Mouse (Mus musculus): ENCODE data around the gene Spata45. TPM values are rescaled to one million over a fixed set of nuclear protein-coding genes. Genes with fewer than 3 reads are reported as not detected.

The Spata45 gene
- polyA plus RNA-seq, 1 experiment from 2014 or later: not detected

GRCm38 (mm10) chr1:191042688-191043087 is 6.2 kb downstream of the Spata45 start:
- no peaks in the 10 kb centered on the region for H3K9me3 ChIP-seq (replicated peaks)
- H3K36me3 ChIP-seq: no peaks in the 10 kb centered on the region
- no peak overlapping the region for H3K4me3 ChIP-seq (replicated peaks)
- no peak for ATAC-seq (ENCODE audit: insufficient number of reproducible peaks, low FRiP score, low TSS enrichment, low read depth)
- WGBS: 74% methylated on average over 3 of the region's 3 CpGs
- H3K27me3 ChIP-seq: no peaks in the 10 kb centered on the region
- no peak overlapping the region for H3K9ac ChIP-seq
- H3K4me2 ChIP-seq (replicated peaks): no peak overlapping the region
- H3K4me1 ChIP-seq: no peaks in the 10 kb centered on the region
- H3K27ac ChIP-seq (replicated peaks): no peak overlapping the region

DNA sequence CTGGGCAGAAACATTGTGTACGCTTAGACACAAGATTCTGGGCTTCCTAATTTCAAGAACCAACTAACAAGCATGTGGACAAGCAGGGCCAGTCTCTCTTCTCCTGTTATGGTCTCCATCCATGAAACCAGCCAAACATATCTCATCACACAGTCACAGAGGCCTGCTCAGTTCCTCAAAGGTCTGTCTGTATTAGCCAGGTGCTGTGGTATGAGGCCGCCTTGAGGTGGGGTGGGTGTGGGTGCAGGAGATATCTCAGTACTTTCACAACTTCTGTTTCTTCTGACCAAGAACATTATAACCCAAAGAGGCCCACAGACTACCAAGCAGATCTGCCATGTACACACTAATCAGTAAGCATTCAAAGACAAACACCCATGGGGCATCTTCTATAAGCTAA is 8.8 kb downstream of the Spata45 start:
- H3K4me3 ChIP-seq (replicated peaks): no peak overlapping the region
- H3K27me3 ChIP-seq: no peaks in the 10 kb centered on the region
- H3K27ac ChIP-seq (replicated peaks): no peak overlapping the region
- H3K9me3 ChIP-seq (replicated peaks): no peaks in the 10 kb centered on the region
- H3K4me2 ChIP-seq (replicated peaks): no peak overlapping the region
- WGBS: 100% methylated on average over 2 of the region's 2 CpGs
- ATAC-seq (ENCODE audit: insufficient number of reproducible peaks, low FRiP score, low TSS enrichment, low read depth): no peak
- no peaks in the 10 kb centered on the region for H3K36me3 ChIP-seq
- H3K4me1 ChIP-seq: no peaks in the 10 kb centered on the region
- no peak overlapping the region for H3K9ac ChIP-seq

DNA sequence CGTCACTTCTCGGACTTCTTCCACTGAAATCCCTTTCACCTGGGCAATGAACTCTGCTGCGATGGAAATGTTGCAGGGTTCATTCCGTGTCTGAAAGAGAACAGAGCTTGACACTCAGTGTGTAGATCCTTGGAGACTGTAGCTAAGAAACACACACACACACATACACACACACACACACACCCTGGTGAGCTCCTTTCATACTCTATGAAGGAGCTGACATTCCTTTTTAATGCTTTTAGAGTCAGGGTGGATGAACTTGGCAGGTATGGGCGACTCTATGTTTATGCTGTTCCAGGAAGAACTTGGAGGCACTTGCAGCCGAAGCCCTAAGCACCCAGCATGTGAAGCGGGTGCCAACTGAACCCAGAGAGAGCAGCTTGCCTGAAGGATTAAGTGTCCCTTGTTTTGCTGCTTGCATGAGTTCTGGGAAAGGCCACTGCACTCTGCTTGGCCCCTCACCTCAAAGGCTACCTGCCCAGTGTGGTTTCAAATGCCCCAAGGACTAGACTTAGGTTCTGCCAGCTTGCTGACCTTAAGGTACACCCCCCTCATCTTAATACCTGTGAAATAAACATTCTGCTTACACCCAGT is 9.9 kb downstream of the Spata45 start:
- Histone ChIP-seq H3K27me3 (no peaks in the 10 kb centered on the region), H3K9ac (no peak overlapping the region), H3K4me2 (replicated peaks) (no peak overlapping the region), H3K36me3 (no peaks in the 10 kb centered on the region), H3K27ac (replicated peaks) (no peak overlapping the region), H3K9me3 (replicated peaks) (no peaks in the 10 kb centered on the region), H3K4me3 (replicated peaks) (no peak overlapping the region), H3K4me1 (no peaks in the 10 kb centered on the region)
- 61% methylated on average over 7 of the region's 7 CpGs for WGBS
- no peak for ATAC-seq (ENCODE audit: insufficient number of reproducible peaks, low FRiP score, low TSS enrichment, low read depth)

DNA sequence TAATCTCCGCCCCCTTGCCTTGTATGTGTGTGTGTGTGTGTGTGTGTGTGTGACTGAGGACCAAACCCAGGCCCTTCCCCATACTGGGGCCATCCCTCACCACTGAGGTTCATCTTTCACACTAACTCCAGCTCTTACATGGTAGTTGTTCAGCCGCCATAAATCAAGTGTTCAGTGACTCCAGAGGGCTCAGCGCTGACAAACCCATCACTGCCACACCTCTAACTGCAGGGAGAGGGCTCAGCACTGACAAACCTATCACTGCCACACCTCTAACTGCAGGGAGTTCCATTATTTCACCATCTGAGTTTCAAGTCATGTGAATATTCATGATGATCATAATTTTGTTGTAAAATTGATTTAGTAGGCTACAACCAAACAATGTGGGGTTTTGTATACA is 17.1 kb downstream of the Spata45 start:
- Histone ChIP-seq H3K36me3 (no peaks in the 10 kb centered on the region), H3K27ac (replicated peaks) (no peak overlapping the region), H3K4me2 (replicated peaks) (no peak overlapping the region), H3K27me3 (no peaks in the 10 kb centered on the region), H3K9ac (no peak overlapping the region), H3K9me3 (replicated peaks) (no peaks in the 10 kb centered on the region), H3K4me1 (no peaks in the 10 kb centered on the region), H3K4me3 (replicated peaks) (no peak overlapping the region)
- no peak for ATAC-seq (ENCODE audit: insufficient number of reproducible peaks, low FRiP score, low TSS enrichment, low read depth)
- WGBS: 94% methylated on average over 3 of the region's 3 CpGs

- H3K36me3 ChIP-seq: no peaks in the 10 kb centered on the region
- H3K27ac ChIP-seq (replicated peaks): no peak overlapping the region
- H3K9me3 ChIP-seq (replicated peaks): no peaks in the 10 kb centered on the region
- no peak overlapping the region for H3K4me2 ChIP-seq (replicated peaks)
- no peak overlapping the region for H3K9ac ChIP-seq
- ATAC-seq (ENCODE audit: insufficient number of reproducible peaks, low FRiP score, low TSS enrichment, low read depth): no peak
- H3K4me1 ChIP-seq: no peaks in the 10 kb centered on the region
- H3K27me3 ChIP-seq: no peaks in the 10 kb centered on the region
- no peak overlapping the region for H3K4me3 ChIP-seq (replicated peaks)
- WGBS: 65% methylated on average over 8 of the region's 8 CpGs
Observed at GRCm38 (mm10) chr1:191054870-191055532, 18.6 kb downstream of the Spata45 start.

DNA sequence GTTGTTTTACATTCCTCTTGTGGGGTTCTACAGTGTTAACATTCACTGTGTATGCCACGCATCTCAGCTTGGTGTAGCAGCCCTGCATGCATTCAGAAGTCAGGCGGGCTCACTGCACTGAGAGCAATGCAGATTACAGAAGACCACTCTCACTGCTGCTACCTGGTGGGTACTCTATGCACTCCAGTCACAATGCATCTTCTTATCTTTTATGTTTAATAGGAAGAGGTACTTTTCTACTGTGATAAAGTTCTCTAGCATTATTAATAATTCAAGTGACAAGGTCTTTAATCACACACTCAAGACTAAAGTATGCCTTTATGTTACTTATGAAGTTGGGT is 19.1 kb downstream of the Spata45 start:
- 72% methylated on average over 2 of the region's 2 CpGs for WGBS
- no peak overlapping the region for H3K4me3 ChIP-seq (replicated peaks)
- H3K9ac ChIP-seq: no peak overlapping the region
- no peak for ATAC-seq (ENCODE audit: insufficient number of reproducible peaks, low FRiP score, low TSS enrichment, low read depth)
- no peaks in the 10 kb centered on the region for H3K9me3 ChIP-seq (replicated peaks)
- H3K27me3 ChIP-seq: no peaks in the 10 kb centered on the region
- no peak overlapping the region for H3K4me2 ChIP-seq (replicated peaks)
- no peaks in the 10 kb centered on the region for H3K36me3 ChIP-seq
- no peaks in the 10 kb centered on the region for H3K4me1 ChIP-seq
- H3K27ac ChIP-seq (replicated peaks): no peak overlapping the region

- Histone ChIP-seq H3K4me1 (no peaks in the 10 kb centered on the region), H3K4me2 (replicated peaks) (no peak overlapping the region), H3K4me3 (replicated peaks) (no peak overlapping the region), H3K9me3 (replicated peaks) (no peaks in the 10 kb centered on the region), H3K9ac (no peak overlapping the region), H3K36me3 (no peaks in the 10 kb centered on the region), H3K27me3 (no peaks in the 10 kb centered on the region), H3K27ac (replicated peaks) (no peak overlapping the region)
- no peak for ATAC-seq (ENCODE audit: insufficient number of reproducible peaks, low FRiP score, low TSS enrichment, low read depth)
- WGBS: 60% methylated on average over 3 of the region's 3 CpGs
Observed at GRCm38 (mm10) chr1:191057461-191057860, 21.0 kb downstream of the Spata45 start.

DNA sequence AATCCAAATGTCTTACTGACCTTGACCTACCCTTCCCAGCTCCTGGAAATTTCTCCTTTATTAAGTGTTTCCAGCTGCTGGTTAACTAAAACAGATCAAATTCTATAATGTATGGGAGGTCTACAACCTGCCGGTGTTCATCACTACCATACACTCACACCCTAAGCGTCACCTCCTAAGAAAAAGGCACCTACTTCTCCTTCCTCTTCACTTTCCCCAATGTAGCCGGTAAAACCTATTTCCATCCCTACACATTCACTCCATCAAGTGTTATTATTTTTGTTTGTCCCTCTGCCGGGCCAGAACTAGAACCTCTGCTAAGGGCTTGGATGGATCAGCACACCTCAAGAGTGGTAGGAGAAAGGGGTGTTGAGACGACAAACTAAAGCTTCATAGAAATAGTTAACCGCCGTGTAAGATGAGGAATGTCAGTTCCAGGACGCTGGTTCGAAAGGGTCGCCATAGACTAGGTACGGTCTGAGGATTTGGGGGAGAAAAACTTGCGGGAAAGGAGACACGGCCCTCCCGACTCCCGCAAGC is 25.9 kb downstream of the Spata45 start:
- Histone ChIP-seq H3K4me2 (replicated peaks) (peak overlapping the region; percentile 92), H3K4me1 (peaks cover 10% of the 10 kb centered on the region), H3K27me3 (no peaks in the 10 kb centered on the region), H3K4me3 (replicated peaks) (peak overlapping the region; percentile 83), H3K9ac (peak overlapping the region; percentile 73), H3K27ac (replicated peaks) (peak overlapping the region; percentile 65), H3K9me3 (replicated peaks) (no peaks in the 10 kb centered on the region), H3K36me3 (peaks cover 9% of the 10 kb centered on the region)
- WGBS: 3% methylated on average over 15 of the region's 15 CpGs
- ATAC-seq (ENCODE audit: insufficient number of reproducible peaks, low FRiP score, low TSS enrichment, low read depth): peak; percentile 51

DNA sequence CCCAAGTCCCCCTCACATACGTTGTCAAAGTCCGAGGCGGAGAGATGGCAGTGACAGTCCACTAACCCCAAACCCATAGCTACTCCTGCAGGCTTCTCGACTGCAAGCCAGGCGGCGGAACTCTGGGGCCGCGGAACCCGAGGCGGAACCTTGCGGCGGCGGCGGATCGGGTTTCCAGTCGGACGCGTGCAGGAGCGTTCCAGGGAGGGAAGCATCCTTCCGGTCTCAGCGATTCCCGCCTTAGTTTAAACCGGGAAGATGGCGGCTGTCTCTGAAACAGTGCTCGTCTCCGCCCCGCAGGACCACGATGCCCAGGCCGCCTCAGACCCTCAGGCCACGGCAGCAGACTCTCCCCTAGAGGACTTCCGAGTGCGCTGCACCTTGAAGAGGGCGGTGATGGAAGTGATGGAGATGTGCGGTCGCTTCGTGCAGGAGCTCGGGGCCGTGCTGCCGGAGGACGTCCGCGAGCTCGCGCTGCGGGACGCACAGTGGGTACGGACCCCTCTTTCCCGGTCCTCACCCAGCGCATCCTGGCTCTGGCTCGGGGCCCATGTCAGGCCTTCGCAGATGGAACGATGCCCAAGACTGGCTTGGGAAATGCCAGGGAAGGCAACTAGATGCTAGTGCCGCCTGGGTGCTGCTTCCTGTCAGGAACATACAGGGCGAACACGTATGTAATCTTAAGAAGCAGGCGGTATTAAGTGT is 26.5 kb downstream of the Spata45 start, which contains the start of the genes Tatdn3 and Nsl1:
Gene Tatdn3, minus strand, starts transcription at position 152 of the 705 bp plus-strand sequence.
Gene Nsl1, plus strand, starts transcription at position 232 of the 705 bp plus-strand sequence.
- Histone ChIP-seq H3K27me3 (no peaks in the 10 kb centered on the region), H3K36me3 (peaks cover 13% of the 10 kb centered on the region), H3K9me3 (replicated peaks) (no peaks in the 10 kb centered on the region), H3K27ac (replicated peaks) (peak within 1 kb of the TSS; percentile 65), H3K9ac (peak within 1 kb of the TSS; percentile 73), H3K4me2 (replicated peaks) (peak within 1 kb of the TSS; percentile 92), H3K4me1 (peaks cover 10% of the 10 kb centered on the region), H3K4me3 (replicated peaks) (peak within 1 kb of the TSS; percentile 83)
- WGBS: under 1% methylated on average over 56 of the region's 56 CpGs
- ATAC-seq (ENCODE audit: insufficient number of reproducible peaks, low FRiP score, low TSS enrichment, low read depth): peak; percentile 83

- H3K4me2 ChIP-seq (replicated peaks): peak overlapping the region; percentile 92
- no peak overlapping the region for H3K27ac ChIP-seq (replicated peaks)
- H3K9ac ChIP-seq: no peak overlapping the region
- H3K36me3 ChIP-seq: peaks cover 18% of the 10 kb centered on the region
- peak overlapping the region; percentile 83 for H3K4me3 ChIP-seq (replicated peaks)
- 56% methylated on average over 9 of the region's 9 CpGs for WGBS
- peaks cover 10% of the 10 kb centered on the region for H3K4me1 ChIP-seq
- no peaks in the 10 kb centered on the region for H3K9me3 ChIP-seq (replicated peaks)
- H3K27me3 ChIP-seq: no peaks in the 10 kb centered on the region
- no peak for ATAC-seq (ENCODE audit: insufficient number of reproducible peaks, low FRiP score, low TSS enrichment, low read depth)
Observed at GRCm38 (mm10) chr1:191063700-191064099, 27.3 kb downstream of the Spata45 start.

DNA sequence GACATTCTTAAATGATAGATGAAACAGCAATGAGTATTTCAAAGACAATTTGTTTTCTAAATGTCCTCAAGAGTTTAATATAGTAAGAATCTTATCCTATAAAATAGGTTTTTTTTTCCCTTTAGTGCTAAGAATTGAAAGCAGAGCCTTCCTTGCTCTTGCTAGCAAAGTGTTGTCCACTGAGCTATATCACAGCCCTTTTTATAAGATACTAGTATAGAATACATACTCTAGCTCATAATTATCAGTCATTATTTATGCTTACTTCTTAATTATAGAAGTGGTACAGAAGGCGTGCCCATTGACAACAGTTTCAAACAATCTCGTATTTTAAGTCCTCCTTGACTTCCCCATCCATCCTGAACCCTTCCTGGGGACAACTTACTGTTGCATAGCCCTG is 28.1 kb downstream of the Spata45 start:
- Histone ChIP-seq H3K4me3 (replicated peaks) (no peak overlapping the region), H3K9me3 (replicated peaks) (no peaks in the 10 kb centered on the region), H3K36me3 (peaks cover 23% of the 10 kb centered on the region), H3K27ac (replicated peaks) (no peak overlapping the region), H3K4me2 (replicated peaks) (no peak overlapping the region), H3K9ac (no peak overlapping the region), H3K27me3 (no peaks in the 10 kb centered on the region), H3K4me1 (peaks cover 10% of the 10 kb centered on the region)
- no peak for ATAC-seq (ENCODE audit: insufficient number of reproducible peaks, low FRiP score, low TSS enrichment, low read depth)
- WGBS: 80% methylated on average over 2 of the region's 2 CpGs
